Mouse (Mus musculus): ENCODE results near the gene Lin28a. TPM values are rescaled to one million over a fixed set of nuclear protein-coding genes. Genes with fewer than 3 reads are reported as not detected.

Gene Lin28a
- polyA plus RNA-seq, 1 experiment from 2014 or later: not detected

GRCm38 (mm10) chr4:133962566-133962965 is 56.1 kb downstream of the Lin28a start:
- H3K27ac ChIP-seq (ENCODE audit: low read depth, low read length): no peak overlapping the region
- H3K36me3 ChIP-seq (ENCODE audit: control insufficient read depth, insufficient read depth, low read length): peaks cover 39% of the 10 kb centered on the region
- no peaks in the 10 kb centered on the region for H3K9me3 ChIP-seq (replicated peaks; ENCODE audit: control insufficient read depth, low read length)
- H3K9ac ChIP-seq (ENCODE audit: low read length): no peak overlapping the region
- H3K4me2 ChIP-seq (ENCODE audit: low read length): no peak overlapping the region
- DNase-seq (ENCODE audit: low spot score): no peak
- no peak for ATAC-seq
- no peaks in the 10 kb centered on the region for H3K27me3 ChIP-seq (replicated peaks; ENCODE audit: control insufficient read depth, insufficient read depth, low read length)
- H3K4me1 ChIP-seq (ENCODE audit: control insufficient read depth, insufficient read depth, low read length): peaks cover 12% of the 10 kb centered on the region
- H3K4me3 ChIP-seq (ENCODE audit: low read depth, low read length): no peak overlapping the region
- WGBS: 84% methylated on average over 7 of the region's 7 CpGs

GRCm38 (mm10) chr4:133958884-133959283 is 59.8 kb downstream of the Lin28a start:
- 100% methylated on average over 1 of the region's 1 CpGs for WGBS
- Histone ChIP-seq H3K9me3 (replicated peaks; ENCODE audit: control insufficient read depth, low read length) (no peaks in the 10 kb centered on the region), H3K9ac (ENCODE audit: low read length) (no peak overlapping the region), H3K27ac (ENCODE audit: low read depth, low read length) (no peak overlapping the region), H3K27me3 (replicated peaks; ENCODE audit: control insufficient read depth, insufficient read depth, low read length) (no peaks in the 10 kb centered on the region), H3K4me1 (ENCODE audit: control insufficient read depth, insufficient read depth, low read length) (no peaks in the 10 kb centered on the region), H3K4me3 (ENCODE audit: low read depth, low read length) (no peak overlapping the region), H3K4me2 (ENCODE audit: low read length) (no peak overlapping the region), H3K36me3 (ENCODE audit: control insufficient read depth, insufficient read depth, low read length) (peaks cover 15% of the 10 kb centered on the region)
- no peak for DNase-seq (ENCODE audit: low spot score)
- no peak for ATAC-seq

- H3K4me2 ChIP-seq (ENCODE audit: low read length): no peak overlapping the region
Measured at GRCm38 (mm10) chr4:133956358-133956757, 62.3 kb downstream of the Lin28a start.

More at GRCm38 (mm10) chr4:133956358-133956757, 62.3 kb downstream of the Lin28a start:
- Histone ChIP-seq H3K27me3 (replicated peaks; ENCODE audit: control insufficient read depth, insufficient read depth, low read length) (no peaks in the 10 kb centered on the region), H3K27ac (ENCODE audit: low read depth, low read length) (no peak overlapping the region), H3K9me3 (replicated peaks; ENCODE audit: control insufficient read depth, low read length) (no peaks in the 10 kb centered on the region), H3K36me3 (ENCODE audit: control insufficient read depth, insufficient read depth, low read length) (no peaks in the 10 kb centered on the region), H3K4me1 (ENCODE audit: control insufficient read depth, insufficient read depth, low read length) (no peaks in the 10 kb centered on the region), H3K9ac (ENCODE audit: low read length) (no peak overlapping the region), H3K4me3 (ENCODE audit: low read depth, low read length) (no peak overlapping the region)
- DNase-seq (ENCODE audit: low spot score): no peak
- WGBS: 80% methylated on average over 4 of the region's 4 CpGs
- ATAC-seq: no peak

Other genes starting within 250 kb of the Lin28a start
- gene Rps6ka1, start 131.0 kb downstream of the Lin28a start, polyA plus RNA-seq (2014; fragmentation: Nextera tagmentation; extraction: Ambion mirVana): 13.5 and 16.2 TPM in 2 replicates
- 2,465 and 2,793 TPM in 2 replicates for gene Hmgn2, start 50.2 kb downstream of the Lin28a start, polyA plus RNA-seq (2014; fragmentation: Nextera tagmentation; extraction: Ambion mirVana)
- gene Dhdds, start 17.9 kb downstream of the Lin28a start, polyA plus RNA-seq (2014; fragmentation: Nextera tagmentation; extraction: Ambion mirVana): 52.7 and 57.0 TPM in 2 replicates
- not detected in 2 replicates for gene Zfp683, start 35.0 kb upstream of the Lin28a start, polyA plus RNA-seq (2014; fragmentation: Nextera tagmentation; extraction: Ambion mirVana)
- gene Crybg2, start 42.0 kb upstream of the Lin28a start, polyA plus RNA-seq (2014; fragmentation: Nextera tagmentation; extraction: Ambion mirVana): 0.72 and 1.9 TPM in 2 replicates
- 1.3 and 2.3 TPM in 2 replicates for gene Cd52, start 76.2 kb upstream of the Lin28a start, polyA plus RNA-seq (2014; fragmentation: Nextera tagmentation; extraction: Ambion mirVana)
- gene Ubxn11, start 83.7 kb upstream of the Lin28a start, polyA plus RNA-seq (2014; fragmentation: Nextera tagmentation; extraction: Ambion mirVana): 9.0 and 12.5 TPM in 2 replicates
- gene Sh3bgrl3, start 109.9 kb upstream of the Lin28a start, polyA plus RNA-seq (2014; fragmentation: Nextera tagmentation; extraction: Ambion mirVana): 351 and 372 TPM in 2 replicates
- gene Cep85, start 168.3 kb upstream of the Lin28a start, polyA plus RNA-seq (2014; fragmentation: Nextera tagmentation; extraction: Ambion mirVana): 20.1 and 21.3 TPM in 2 replicates
- gene Gm7534, start 184.2 kb upstream of the Lin28a start, polyA plus RNA-seq (2014; fragmentation: Nextera tagmentation; extraction: Ambion mirVana): not detected in 2 replicates
- not detected in 2 replicates for gene Catsper4, start 208.5 kb upstream of the Lin28a start, polyA plus RNA-seq (2014; fragmentation: Nextera tagmentation; extraction: Ambion mirVana)
- gene Cnksr1, start 219.6 kb upstream of the Lin28a start, polyA plus RNA-seq (2014; fragmentation: Nextera tagmentation; extraction: Ambion mirVana): 0.36 TPM in 1 of 2 replicates, not detected in the other
- 0.17 TPM in 1 of 2 replicates, not detected in the other for gene E130218I03Rik, start 224.8 kb upstream of the Lin28a start, polyA plus RNA-seq (2014; fragmentation: Nextera tagmentation; extraction: Ambion mirVana)
- 14.4 and 15.8 TPM in 2 replicates for gene Zfp593, start 226.8 kb upstream of the Lin28a start, polyA plus RNA-seq (2014; fragmentation: Nextera tagmentation; extraction: Ambion mirVana)
- gene Gm30191, start 228.1 kb upstream of the Lin28a start, polyA plus RNA-seq (2014; fragmentation: Nextera tagmentation; extraction: Ambion mirVana): not detected in 2 replicates
- 10.1 and 11.6 TPM in 2 replicates for gene Grrp1, start 235.3 kb upstream of the Lin28a start, polyA plus RNA-seq (2014; fragmentation: Nextera tagmentation; extraction: Ambion mirVana)